Mouse (Mus musculus): Measurements from ENCODE around the gene Pnkd.

DNA sequence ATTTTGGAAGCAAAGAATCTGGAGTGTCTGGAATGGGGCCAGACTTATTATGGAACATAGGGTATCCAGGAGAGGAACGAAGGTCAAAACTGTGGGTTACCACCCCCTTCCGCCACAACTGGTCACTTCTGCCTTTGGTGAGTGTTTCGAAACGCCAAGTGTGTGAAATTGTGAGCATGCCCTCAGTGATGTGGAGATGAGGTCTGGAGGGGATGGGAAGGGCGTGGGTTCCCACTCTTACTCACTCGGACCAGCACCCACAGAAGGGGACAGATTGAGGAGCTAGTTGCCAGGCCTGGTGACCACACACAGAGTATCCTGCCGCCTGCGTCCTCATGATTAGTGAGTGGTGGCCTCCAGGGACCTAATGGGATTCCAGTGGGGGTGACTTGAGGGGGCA lies 90.2 kb downstream of the Pnkd start, which contains the start of gene Slc11a1:
- no peak for TF ChIP-seq CTCF (IDR thresholded peaks at IDR 0.05; ENCODE audit: low read depth, low read length)
- TF ChIP-seq POLR2A (IDR thresholded peaks at IDR 0.05; ENCODE audit: extremely low read depth, insufficient read depth, low read length): no peak
